Mouse (Mus musculus) hematopoietic multipotent progenitor cell, adult 10-12 weeks (in vitro differentiated cells): ENCODE measurements around the gene Ehd2. TPM values are rescaled to one million over a fixed set of nuclear protein-coding genes. Genes with fewer than 3 reads are reported as not detected.

ENCODE experiments used
- polyA plus RNA-seq: library from polyadenylated mRNA; stranded (reverse); fragments of >175 nt; gene quantifications from 2 replicates; pipeline ENCODE4 v1.2.3, GENCODE M21; 2012; ENCODE audit warnings: low replicate concordance

Gene Ehd2
- 1.5 and 4.8 TPM in 2 replicates for polyA plus RNA-seq

GRCm38 (mm10) chr7:15967312-15967711 is at the start of gene Ehd2:
Gene Ehd2, minus strand, starts transcription at chr7:15967567.

GRCm38 (mm10) chr7:15945721-15946536 is 21.4 kb downstream of the Ehd2 start, which contains the start of gene Nop53:
Gene Nop53, minus strand, starts transcription at chr7:15946074.

GRCm38 (mm10) chr7:15922220-15922773 is 45.1 kb downstream of the Ehd2 start, which contains the start of gene Selenow:
Gene Selenow, minus strand, starts transcription at chr7:15922402.

Other genes with a start within 250 kb of the Ehd2 start
- gene Obox5, start 217.4 kb downstream of the Ehd2 start, polyA plus RNA-seq = not detected in 2 replicates
- not detected in 2 replicates for gene Obox6, start 127.9 kb downstream of the Ehd2 start, polyA plus RNA-seq
- gene Crx, start 87.6 kb downstream of the Ehd2 start, polyA plus RNA-seq = not detected in 2 replicates
- not detected in 2 replicates for gene Crxos, start 85.0 kb downstream of the Ehd2 start, polyA plus RNA-seq
- gene Selenow, start 45.2 kb downstream of the Ehd2 start, polyA plus RNA-seq = 96.0 and 751 TPM in 2 replicates
- 567 and 832 TPM in 2 replicates for gene Nop53, start 21.5 kb downstream of the Ehd2 start, polyA plus RNA-seq
- 162 and 369 TPM in 2 replicates for gene Bicra, start 80.4 kb upstream of the Ehd2 start, polyA plus RNA-seq
- 0.51 TPM in 1 of 2 replicates, not detected in the other for gene Zfp541, start 94.2 kb upstream of the Ehd2 start, polyA plus RNA-seq
- 107 and 182 TPM in 2 replicates for gene Napa, start 130.9 kb upstream of the Ehd2 start, polyA plus RNA-seq
- 18.1 and 30.7 TPM in 2 replicates for gene Kptn, start 152.3 kb upstream of the Ehd2 start, polyA plus RNA-seq
- gene Slc8a2, start 162.3 kb upstream of the Ehd2 start, polyA plus RNA-seq = 0.44 and 0.93 TPM in 2 replicates
- gene Meis3, start 207.5 kb upstream of the Ehd2 start, polyA plus RNA-seq = 18.3 and 26.2 TPM in 2 replicates